Mouse (Mus musculus): Measurements from ENCODE around the gene Etv5. TPM values are rescaled to one million over a fixed set of nuclear protein-coding genes. Genes with fewer than 3 reads are reported as not detected.

Etv5 gene
- polyA plus RNA-seq, 1 experiment from 2014 or later, result 201 TPM

- H3K4me2 ChIP-seq (ENCODE audit: low read depth, low read length), result peak overlapping the region; percentile 45
These were observed 5.0 kb downstream of the Etv5 start for GRCm38 (mm10) chr16:22434530-22434929.

GRCm38 (mm10) chr16:22433944-22434343, 5.6 kb downstream of the Etv5 start:
- Histone ChIP-seq H3K9me3 (ENCODE audit: control insufficient read depth, low read length) (no peaks in the 10 kb centered on the region), H3K4me2 (ENCODE audit: low read depth, low read length) (peak overlapping the region; percentile 45), H3K4me1 (replicated peaks; ENCODE audit: control insufficient read depth, insufficient read depth, low read length) (peaks cover 26% of the 10 kb centered on the region), H3K36me3 (ENCODE audit: control insufficient read depth, insufficient read depth, low read length) (no peaks in the 10 kb centered on the region; the same call in 1 of the 2 replicates), H3K9ac (ENCODE audit: low read length) (peak overlapping the region; percentile 53), H3K27ac (ENCODE audit: low read length) (peak overlapping the region; percentile 80), H3K4me3 (ENCODE audit: low read length) (peak overlapping the region; percentile 31), H3K27me3 (ENCODE audit: control insufficient read depth, insufficient read depth, low read depth, low read length) (no peaks in the 10 kb centered on the region)
- WGBS, result 22% methylated on average over 12 of the region's 12 CpGs
- ATAC-seq (ENCODE audit: low read depth), result no peak

More at GRCm38 (mm10) chr16:22434530-22434929, 5.0 kb downstream of the Etv5 start:
- no peaks in the 10 kb centered on the region for H3K27me3 ChIP-seq (ENCODE audit: control insufficient read depth, insufficient read depth, low read depth, low read length)
- no peaks in the 10 kb centered on the region; the same call in 1 of the 2 replicates for H3K36me3 ChIP-seq (ENCODE audit: control insufficient read depth, insufficient read depth, low read length)
- H3K27ac ChIP-seq (ENCODE audit: low read length), result peak overlapping the region; percentile 80
- peaks cover 20% of the 10 kb centered on the region for H3K4me1 ChIP-seq (replicated peaks; ENCODE audit: control insufficient read depth, insufficient read depth, low read length)
- peak overlapping the region; percentile 31 for H3K4me3 ChIP-seq (ENCODE audit: low read length)
- H3K9ac ChIP-seq (ENCODE audit: low read length), result peak overlapping the region; percentile 53
- WGBS, result 60% methylated on average over 5 of the region's 5 CpGs
- ATAC-seq (ENCODE audit: low read depth), result no peak
- H3K9me3 ChIP-seq (ENCODE audit: control insufficient read depth, low read length), result no peaks in the 10 kb centered on the region

DNA sequence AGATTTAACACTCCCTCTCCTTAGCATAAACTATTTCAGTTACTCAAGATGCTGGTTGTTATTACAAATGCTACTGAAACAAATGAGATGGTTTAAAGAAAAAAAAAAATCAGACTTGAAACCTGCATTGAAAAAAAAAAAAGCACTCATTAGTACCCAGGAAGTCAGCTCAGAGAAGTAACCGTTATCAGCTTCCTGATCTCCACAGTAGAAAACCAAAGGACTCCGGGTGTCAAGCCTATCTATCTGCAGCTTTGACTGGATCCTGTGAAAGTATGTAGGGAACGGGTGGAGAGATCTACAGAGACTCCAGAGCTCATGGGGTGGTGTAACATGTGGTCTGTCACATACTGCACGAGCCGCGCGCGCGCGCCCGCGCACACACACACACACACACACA, 7.7 kb downstream of the Etv5 start:
- no peak overlapping the region for H3K4me2 ChIP-seq (ENCODE audit: low read depth, low read length)
- H3K27ac ChIP-seq (ENCODE audit: low read length), result no peak overlapping the region
- WGBS, result 53% methylated on average over 12 of the region's 12 CpGs

DNA sequence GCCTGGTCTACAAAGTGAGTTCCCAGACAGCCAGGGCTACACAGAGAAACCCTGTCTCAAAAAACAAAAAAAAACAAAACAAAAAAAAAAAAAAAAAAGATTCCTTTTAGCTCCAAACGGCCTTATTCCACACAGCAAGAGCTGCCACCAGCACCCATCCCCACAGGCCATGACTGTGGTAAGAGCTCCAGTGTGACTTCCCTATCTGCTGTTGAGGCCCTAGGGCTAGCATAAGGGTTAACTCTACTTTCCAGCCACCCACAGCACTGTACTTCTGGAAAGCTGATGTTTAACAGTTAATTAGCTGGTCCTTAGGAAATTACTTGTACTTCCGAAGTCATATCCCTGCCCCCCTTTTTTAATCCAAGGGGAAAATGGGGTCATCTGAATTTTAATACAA, 8.2 kb downstream of the Etv5 start:
- peaks cover 33% of the 10 kb centered on the region for H3K4me1 ChIP-seq (replicated peaks; ENCODE audit: control insufficient read depth, insufficient read depth, low read length)
- no peaks in the 10 kb centered on the region for H3K27me3 ChIP-seq (ENCODE audit: control insufficient read depth, insufficient read depth, low read depth, low read length)
- no peaks in the 10 kb centered on the region for H3K9me3 ChIP-seq (ENCODE audit: control insufficient read depth, low read length)
- no peak for ATAC-seq (ENCODE audit: low read depth)
- peak overlapping the region; percentile 76 for H3K27ac ChIP-seq (ENCODE audit: low read length)
- H3K4me3 ChIP-seq (ENCODE audit: low read length), result no peak overlapping the region
- no peak overlapping the region for H3K9ac ChIP-seq (ENCODE audit: low read length)
- H3K36me3 ChIP-seq (ENCODE audit: control insufficient read depth, insufficient read depth, low read length), result no peaks in the 10 kb centered on the region; the same call in 1 of the 2 replicates
- WGBS, result 52% methylated on average over 2 of the region's 2 CpGs
- no peak overlapping the region for H3K4me2 ChIP-seq (ENCODE audit: low read depth, low read length)

More for the DNA sequence above, 7.7 kb downstream of the Etv5 start:
- H3K27me3 ChIP-seq (ENCODE audit: control insufficient read depth, insufficient read depth, low read depth, low read length), result no peaks in the 10 kb centered on the region
- H3K4me1 ChIP-seq (replicated peaks; ENCODE audit: control insufficient read depth, insufficient read depth, low read length), result peaks cover 33% of the 10 kb centered on the region
- H3K4me3 ChIP-seq (ENCODE audit: low read length), result no peak overlapping the region
- ATAC-seq (ENCODE audit: low read depth), result no peak
- H3K36me3 ChIP-seq (ENCODE audit: control insufficient read depth, insufficient read depth, low read length), result no peaks in the 10 kb centered on the region; the same call in 1 of the 2 replicates
- no peak overlapping the region for H3K9ac ChIP-seq (ENCODE audit: low read length)
- H3K9me3 ChIP-seq (ENCODE audit: control insufficient read depth, low read length), result no peaks in the 10 kb centered on the region

DNA sequence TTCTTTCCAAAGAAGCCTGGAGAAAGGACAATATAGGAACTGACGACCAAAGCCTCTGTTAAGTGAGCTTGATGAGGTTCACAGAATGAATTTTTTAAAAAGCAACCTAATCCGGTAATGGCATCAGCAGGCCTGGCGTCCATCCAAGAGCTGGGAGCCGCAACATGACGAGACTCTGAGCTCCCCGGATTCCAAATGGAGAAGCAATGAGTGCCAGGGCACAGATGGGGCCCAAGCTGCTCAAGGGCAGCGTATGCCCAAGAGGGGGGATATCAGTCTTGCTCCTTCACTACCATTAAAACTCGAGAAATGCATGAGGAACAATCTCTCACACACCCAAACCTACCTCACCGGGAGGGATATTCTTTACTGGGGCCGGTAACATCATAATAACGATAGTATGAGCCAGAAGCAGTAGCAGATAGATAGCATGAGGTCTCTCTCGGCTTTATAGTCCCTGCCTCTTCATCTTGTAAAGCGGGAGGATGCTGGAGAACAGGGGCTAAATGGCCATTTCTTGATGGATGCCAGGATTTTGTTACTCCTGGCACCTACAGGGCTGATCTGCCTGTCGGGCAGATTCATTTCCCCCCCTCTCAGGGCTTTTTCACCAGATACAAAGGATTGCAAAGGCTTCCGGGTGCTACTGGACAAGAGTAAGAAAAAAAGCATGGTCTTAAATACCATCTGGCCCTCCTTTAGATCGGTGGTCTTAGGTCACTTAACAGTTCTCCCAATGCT, 9.1 kb downstream of the Etv5 start:
- peak overlapping the region; percentile 76 for H3K27ac ChIP-seq (ENCODE audit: low read length)
- no peak for ATAC-seq (ENCODE audit: low read depth)
- 38% methylated on average over 16 of the region's 16 CpGs for WGBS
- H3K36me3 ChIP-seq (ENCODE audit: control insufficient read depth, insufficient read depth, low read length), result peaks cover 4% of the 10 kb centered on the region; the same call in 1 of the 2 replicates
- H3K27me3 ChIP-seq (ENCODE audit: control insufficient read depth, insufficient read depth, low read depth, low read length), result no peaks in the 10 kb centered on the region
- peak overlapping the region; percentile 36 for H3K9ac ChIP-seq (ENCODE audit: low read length)
- peaks cover 33% of the 10 kb centered on the region for H3K4me1 ChIP-seq (replicated peaks; ENCODE audit: control insufficient read depth, insufficient read depth, low read length)
- no peak overlapping the region for H3K4me3 ChIP-seq (ENCODE audit: low read length)
- peak overlapping the region; percentile 21; the same call in 1 of the 2 replicates for H3K4me2 ChIP-seq (ENCODE audit: low read depth, low read length)
- no peaks in the 10 kb centered on the region for H3K9me3 ChIP-seq (ENCODE audit: control insufficient read depth, low read length)

DNA sequence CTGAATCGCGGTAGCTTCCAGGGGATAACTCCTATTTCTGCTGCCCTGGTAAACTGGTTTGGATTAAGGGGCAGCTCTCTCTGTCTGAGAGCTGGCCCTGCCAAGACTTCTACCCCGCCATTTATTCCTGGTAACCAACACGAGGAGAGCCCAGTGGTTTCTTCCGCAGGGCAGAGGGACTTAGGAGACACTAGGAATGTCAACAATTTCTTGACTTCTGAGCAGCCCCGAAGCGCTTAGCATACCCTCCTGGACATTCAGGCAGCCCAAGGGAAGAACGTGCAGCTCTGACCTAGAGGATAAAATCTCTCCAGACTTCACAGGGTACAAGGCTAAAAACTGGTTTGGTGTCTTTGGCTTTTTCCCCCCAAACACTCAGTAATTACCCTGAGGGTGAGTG, 10.1 kb downstream of the Etv5 start:
- H3K4me1 ChIP-seq (replicated peaks; ENCODE audit: control insufficient read depth, insufficient read depth, low read length), result peaks cover 29% of the 10 kb centered on the region
- no peaks in the 10 kb centered on the region for H3K27me3 ChIP-seq (ENCODE audit: control insufficient read depth, insufficient read depth, low read depth, low read length)
- H3K9ac ChIP-seq (ENCODE audit: low read length), result 0 out of 2 replicates have a peak overlapping the region, but pooled peaks have one; percentile 17
- H3K9me3 ChIP-seq (ENCODE audit: control insufficient read depth, low read length), result no peaks in the 10 kb centered on the region
- H3K27ac ChIP-seq (ENCODE audit: low read length), result peak overlapping the region; percentile 76
- 12% methylated on average over 8 of the region's 8 CpGs for WGBS
- H3K36me3 ChIP-seq (ENCODE audit: control insufficient read depth, insufficient read depth, low read length), result peaks cover 8% of the 10 kb centered on the region
- H3K4me2 ChIP-seq (ENCODE audit: low read depth, low read length), result peak overlapping the region; percentile 42
- ATAC-seq (ENCODE audit: low read depth), result peak; percentile 18; the same call in 1 of the 2 replicates
- peak overlapping the region; percentile 16; the same call in 1 of the 2 replicates for H3K4me3 ChIP-seq (ENCODE audit: low read length)

- whole genome bisulfite sequencing, result 8% methylated on average over 9 of the region's 9 CpGs
- Histone ChIP-seq H3K9me3 (ENCODE audit: control insufficient read depth, low read length) (no peaks in the 10 kb centered on the region), H3K9ac (ENCODE audit: low read length) (0 out of 2 replicates have a peak overlapping the region, but pooled peaks have one; percentile 17), H3K4me1 (replicated peaks; ENCODE audit: control insufficient read depth, insufficient read depth, low read length) (peaks cover 29% of the 10 kb centered on the region), H3K27me3 (ENCODE audit: control insufficient read depth, insufficient read depth, low read depth, low read length) (no peaks in the 10 kb centered on the region), H3K4me2 (ENCODE audit: low read depth, low read length) (peak overlapping the region; percentile 42), H3K27ac (ENCODE audit: low read length) (peak overlapping the region; percentile 76), H3K36me3 (ENCODE audit: control insufficient read depth, insufficient read depth, low read length) (peaks cover 8% of the 10 kb centered on the region), H3K4me3 (ENCODE audit: low read length) (peak overlapping the region; percentile 16; the same call in 1 of the 2 replicates)
- peak; percentile 94 for ATAC-seq (ENCODE audit: low read depth)
These were observed 10.6 kb downstream of the Etv5 start for GRCm38 (mm10) chr16:22428853-22429341.

DNA sequence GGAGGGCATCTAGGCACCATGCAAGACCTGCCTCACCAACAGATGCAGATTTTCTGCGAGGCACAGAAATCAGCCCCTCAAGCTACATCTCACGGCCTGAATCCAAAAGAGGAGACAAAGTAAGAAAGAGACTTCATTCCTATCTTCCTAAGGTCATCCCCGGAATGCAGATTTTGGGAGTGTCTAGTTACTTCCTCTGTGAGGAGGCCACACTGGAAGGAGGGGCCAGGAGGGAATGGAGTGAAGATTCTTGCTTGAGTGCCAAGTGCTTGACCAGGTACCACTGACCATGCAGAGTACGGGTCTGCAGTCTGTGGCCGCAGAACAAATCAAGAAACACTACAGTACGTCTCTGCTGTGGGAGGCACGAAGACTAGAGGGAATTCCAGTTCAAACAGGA, 12.7 kb downstream of the Etv5 start:
- H3K4me1 ChIP-seq (replicated peaks; ENCODE audit: control insufficient read depth, insufficient read depth, low read length), result peaks cover 29% of the 10 kb centered on the region
- no peak for ATAC-seq (ENCODE audit: low read depth)
- WGBS, result 64% methylated on average over 7 of the region's 7 CpGs

DNA sequence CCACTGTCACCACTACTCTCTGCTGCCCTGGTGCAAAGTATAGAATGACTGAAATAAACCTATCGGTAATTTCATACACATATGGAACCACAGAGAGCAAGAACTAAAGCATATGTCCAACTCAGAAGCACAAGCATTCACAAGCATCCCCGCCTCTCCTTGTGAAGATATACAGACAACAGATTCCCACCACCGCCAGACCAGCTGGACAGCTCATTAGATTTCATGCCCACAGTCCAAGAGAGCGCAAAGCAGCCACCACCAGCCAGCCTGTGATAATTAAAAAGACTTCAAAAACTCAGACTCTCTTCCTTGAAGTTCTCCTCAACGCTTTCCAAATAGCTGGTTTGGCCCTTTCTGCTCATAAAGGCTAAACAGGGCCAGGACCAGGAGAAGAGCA, 17.3 kb downstream of the Etv5 start:
- H3K27me3 ChIP-seq (ENCODE audit: control insufficient read depth, insufficient read depth, low read depth, low read length), result no peaks in the 10 kb centered on the region
- no peak overlapping the region for H3K4me2 ChIP-seq (ENCODE audit: low read depth, low read length)
- H3K9ac ChIP-seq (ENCODE audit: low read length), result no peak overlapping the region
- no peak overlapping the region for H3K27ac ChIP-seq (ENCODE audit: low read length)
- no peak overlapping the region for H3K4me3 ChIP-seq (ENCODE audit: low read length)
- no peaks in the 10 kb centered on the region; the same call in 1 of the 2 replicates for H3K4me1 ChIP-seq (replicated peaks; ENCODE audit: control insufficient read depth, insufficient read depth, low read length)
- ATAC-seq (ENCODE audit: low read depth), result no peak
- no peaks in the 10 kb centered on the region for H3K9me3 ChIP-seq (ENCODE audit: control insufficient read depth, low read length)
- WGBS, result 73% methylated on average over 5 of the region's 5 CpGs
- H3K36me3 ChIP-seq (ENCODE audit: control insufficient read depth, insufficient read depth, low read length), result peaks cover 10% of the 10 kb centered on the region

More for the DNA sequence above, 12.7 kb downstream of the Etv5 start:
- Histone ChIP-seq H3K4me2 (ENCODE audit: low read depth, low read length) (no peak overlapping the region), H3K36me3 (ENCODE audit: control insufficient read depth, insufficient read depth, low read length) (peaks cover 8% of the 10 kb centered on the region; the same call in 1 of the 2 replicates), H3K27ac (ENCODE audit: low read length) (no peak overlapping the region), H3K9ac (ENCODE audit: low read length) (no peak overlapping the region), H3K4me3 (ENCODE audit: low read length) (no peak overlapping the region), H3K27me3 (ENCODE audit: control insufficient read depth, insufficient read depth, low read depth, low read length) (no peaks in the 10 kb centered on the region), H3K9me3 (ENCODE audit: control insufficient read depth, low read length) (no peaks in the 10 kb centered on the region)

All from lung, embryonic 16.5 days (tissue).